Mouse (Mus musculus): ENCODE measurements around the gene Arfrp1. TPM values are rescaled to one million over a fixed set of nuclear protein-coding genes. Genes with fewer than 3 reads are reported as not detected.
A peak's percentile ranks its signal among the peaks of the same experiment; 100 is the strongest.

Arfrp1 gene
- total RNA-seq, 4 experiments from 2014 or later: 42.4 to 63.8 (median 57.7) TPM

DNA sequence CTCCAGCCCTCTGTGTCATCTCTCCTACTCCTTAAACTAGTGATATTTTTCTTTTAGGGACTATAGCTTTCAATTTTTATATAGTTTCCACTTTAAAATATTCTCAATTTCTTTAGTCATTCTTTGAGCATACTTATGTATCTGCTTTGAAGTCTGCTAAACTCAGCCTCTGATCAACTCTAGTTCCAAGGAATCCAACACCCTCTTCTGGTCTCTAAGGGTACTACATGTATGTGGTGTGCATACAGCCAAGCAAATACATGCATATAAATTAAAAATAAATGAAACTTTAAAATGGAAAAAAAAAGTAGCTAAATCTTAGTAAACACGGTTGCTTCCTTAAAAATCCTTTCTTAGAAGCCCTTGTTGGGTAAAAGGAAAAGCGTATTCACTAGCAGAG is 10.6 kb upstream of the Arfrp1 start:
- DNase-seq: no peak

- no peak for DNase-seq
These were observed 4.8 kb upstream of the Arfrp1 start for GRCm38 (mm10) chr2:181370001-181370400.

GRCm38 (mm10) chr2:181365655-181366075 is 461 bp upstream of the Arfrp1 start:
- no peak for DNase-seq

DNA sequence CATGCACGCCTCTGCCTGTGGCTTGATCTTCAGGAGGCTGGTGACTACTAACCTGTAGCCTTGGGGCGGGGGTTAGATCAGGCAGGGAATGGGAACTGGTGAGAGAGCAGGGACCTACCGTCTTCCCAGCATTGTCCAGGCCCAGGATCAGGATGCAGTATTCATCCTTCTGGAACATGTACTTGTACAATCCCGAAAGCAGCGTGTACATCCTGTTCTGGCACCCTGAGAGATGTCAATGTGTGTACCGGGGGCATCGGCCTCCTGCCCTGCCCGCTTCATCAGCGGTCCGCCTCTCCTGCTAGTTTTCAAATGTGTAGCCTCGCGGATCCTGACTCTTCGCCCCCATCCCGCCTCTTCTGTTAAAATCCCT is 731 bp downstream of the Arfrp1 start:
- DNase-seq: no peak

GRCm38 (mm10) chr2:181363946-181364345 is 1.3 kb downstream of the Arfrp1 start:
- DNase-seq: no peak

DNA sequence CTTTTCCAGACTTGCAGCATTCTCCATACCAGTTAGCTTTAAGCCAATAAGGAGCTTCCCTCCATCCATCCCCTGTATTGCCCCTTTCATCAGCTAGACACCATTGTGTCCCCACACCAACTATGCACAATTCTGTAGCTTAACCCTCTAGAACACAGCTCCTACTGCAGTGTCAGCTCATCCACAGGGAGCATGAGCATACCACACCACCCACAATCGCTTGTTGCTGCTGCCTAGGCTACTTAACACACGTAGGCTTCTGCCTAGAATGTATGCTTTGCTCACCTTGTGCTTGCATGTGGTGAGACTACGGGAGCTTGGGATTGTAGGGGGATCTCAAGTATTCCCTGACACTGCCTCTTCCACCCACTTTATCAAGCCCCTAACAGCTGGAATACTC is 8.4 kb downstream of the Arfrp1 start:
- DNase-seq: no peak

GRCm38 (mm10) chr2:181342766-181343165 is 22.4 kb downstream of the Arfrp1 start:
- no peak for DNase-seq

- no peak for DNase-seq
These were observed 24.8 kb downstream of the Arfrp1 start for GRCm38 (mm10) chr2:181340426-181340825.

- peak; percentile 31 for DNase-seq
These were observed 31.2 kb downstream of the Arfrp1 start for GRCm38 (mm10) chr2:181334023-181334422.

GRCm38 (mm10) chr2:181332542-181332941 is 32.7 kb downstream of the Arfrp1 start:
- DNase-seq: no peak

DNA sequence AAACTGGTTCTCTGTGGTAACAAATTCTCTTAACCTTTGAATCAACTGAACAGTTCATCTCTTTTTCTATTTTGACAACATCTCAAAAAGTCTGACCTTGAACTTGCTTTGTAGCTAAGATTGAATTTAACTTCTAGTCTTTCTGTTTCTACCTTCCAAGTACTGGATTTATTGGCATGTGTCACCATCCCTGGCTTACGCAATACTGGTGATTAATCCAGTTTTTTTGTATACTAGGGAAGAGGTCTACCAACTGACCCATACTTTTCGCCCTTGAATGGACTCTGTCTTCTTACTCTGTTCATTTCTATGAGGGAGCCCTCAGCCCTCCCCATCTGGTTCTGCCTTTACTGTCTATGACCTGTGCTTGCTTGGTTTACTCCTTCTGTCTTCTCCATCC is 39.1 kb downstream of the Arfrp1 start:
- DNase-seq: peak; percentile 16

DNA sequence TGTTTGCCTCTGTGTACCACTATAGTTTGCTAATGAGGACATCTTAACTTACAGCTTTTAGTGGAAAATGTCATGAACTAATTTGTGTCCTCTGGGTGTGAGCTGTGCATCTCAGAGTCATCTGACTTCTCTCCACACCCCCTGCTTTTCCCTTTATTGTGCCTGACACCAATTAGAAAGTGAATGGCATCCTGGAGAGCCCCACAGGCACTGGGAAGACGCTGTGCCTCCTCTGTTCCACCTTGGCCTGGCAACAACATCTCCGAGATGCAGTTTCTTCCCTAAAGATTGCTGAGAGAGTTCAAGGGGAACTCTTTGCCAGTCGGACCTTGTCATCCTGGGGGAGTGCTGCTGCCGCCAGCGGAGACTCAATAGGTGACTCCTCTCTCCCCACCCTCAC is 43.1 kb downstream of the Arfrp1 start:
- no peak for DNase-seq

DNA sequence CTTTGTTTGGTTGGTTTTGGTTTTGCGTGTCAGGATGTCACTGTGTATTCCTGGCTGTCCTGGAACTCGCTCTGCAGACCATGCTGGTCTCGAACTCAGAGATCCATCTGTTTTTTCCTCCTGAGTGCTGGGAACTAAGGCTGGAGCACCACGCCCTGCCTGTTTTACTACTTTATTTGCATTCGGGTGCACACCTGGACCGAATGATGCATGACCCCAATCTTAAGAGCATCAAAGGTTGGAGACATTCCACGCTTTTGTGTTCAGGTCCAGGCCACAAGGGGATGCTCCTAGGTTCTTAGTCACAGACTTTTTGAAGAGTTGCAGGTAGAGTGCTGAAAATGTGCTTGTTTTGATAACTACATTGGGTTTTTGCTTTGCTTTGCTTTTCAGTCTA is 45.1 kb downstream of the Arfrp1 start:
- DNase-seq: no peak

DNA sequence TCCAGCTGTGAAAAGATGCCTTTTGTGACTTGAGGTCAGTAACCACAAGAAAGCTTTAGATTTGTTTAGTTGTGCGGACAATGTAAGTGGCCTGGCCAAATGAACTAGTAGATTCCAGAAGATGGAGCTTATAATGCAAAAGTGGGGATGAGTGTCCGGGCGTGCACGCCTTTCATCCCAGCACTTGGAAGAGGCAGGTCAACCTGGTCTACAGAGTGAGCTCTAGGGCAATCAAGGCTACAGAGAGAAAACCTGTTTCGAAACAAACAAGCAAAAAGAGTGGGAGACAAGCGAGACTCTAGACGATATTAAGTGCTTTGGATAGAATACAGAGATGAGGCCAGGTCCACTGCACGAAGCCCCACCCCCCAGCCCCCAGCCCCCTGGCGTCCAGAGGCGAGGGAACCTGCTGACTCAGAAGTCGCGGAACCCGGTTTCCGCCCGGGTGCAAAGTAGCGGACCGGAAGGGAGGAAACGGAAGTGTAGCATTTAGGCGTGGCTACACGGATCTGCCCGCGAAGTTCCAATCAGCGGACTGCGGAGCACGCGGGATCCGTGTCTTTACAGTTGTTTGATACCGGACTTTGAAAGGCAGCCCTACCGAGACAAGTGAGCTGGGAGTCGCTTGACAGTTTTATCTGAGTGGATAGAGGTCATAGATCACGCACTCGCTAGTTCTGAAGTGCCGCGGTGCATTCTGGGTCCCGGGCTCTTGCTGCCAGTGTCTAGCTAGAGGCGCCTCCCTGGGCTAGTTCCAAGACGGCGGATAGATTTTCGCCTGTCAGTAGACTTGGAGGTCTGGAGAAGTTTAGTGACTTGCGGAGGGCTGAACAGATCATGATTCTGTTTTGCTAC is 45.7 kb downstream of the Arfrp1 start, which contains the start of gene Rtel1:
Gene Rtel1, plus strand, starts transcription at position 492 of the 855 bp plus-strand sequence.
- peak; percentile 61 for DNase-seq

DNA sequence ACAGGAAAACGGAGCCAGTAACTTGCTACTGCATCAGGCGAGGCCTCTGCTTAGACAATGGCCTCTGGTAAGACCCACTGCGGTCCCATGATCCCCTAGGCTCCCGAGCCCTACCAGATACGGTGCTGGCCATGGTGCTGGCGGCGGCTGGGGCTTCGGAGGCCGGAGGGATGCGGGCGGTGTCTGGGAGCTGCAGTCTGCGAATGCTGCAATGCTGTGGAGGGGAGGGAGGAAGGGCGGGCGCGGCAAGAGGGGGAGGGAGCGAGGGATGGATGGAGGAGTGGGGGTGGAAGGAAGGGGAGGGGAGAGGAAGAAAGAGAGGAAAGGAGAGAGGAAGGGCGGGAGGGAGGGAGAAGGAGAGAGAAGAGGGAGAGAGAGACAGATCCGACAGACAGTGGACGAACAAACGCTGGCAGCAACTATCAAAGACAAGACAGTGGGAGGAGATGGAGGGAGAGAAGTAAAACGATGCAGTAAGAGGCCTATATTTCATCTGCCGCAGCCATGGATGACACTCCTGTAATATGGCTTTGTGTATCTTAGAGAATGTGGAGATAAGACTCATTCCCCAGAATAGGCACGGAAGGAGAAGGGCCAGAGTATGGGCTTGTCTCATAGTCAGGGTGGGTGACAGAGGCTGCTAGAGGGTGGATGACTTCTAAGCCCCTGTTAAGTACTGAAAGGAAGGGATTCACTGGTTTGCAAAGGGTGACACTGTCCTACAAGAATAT is 51.0 kb downstream of the Arfrp1 start, which contains the start of gene Stmn3:
Gene Stmn3, minus strand, starts transcription at position 421 of the 731 bp plus-strand sequence.
- DNase-seq: peak; percentile 20

DNA sequence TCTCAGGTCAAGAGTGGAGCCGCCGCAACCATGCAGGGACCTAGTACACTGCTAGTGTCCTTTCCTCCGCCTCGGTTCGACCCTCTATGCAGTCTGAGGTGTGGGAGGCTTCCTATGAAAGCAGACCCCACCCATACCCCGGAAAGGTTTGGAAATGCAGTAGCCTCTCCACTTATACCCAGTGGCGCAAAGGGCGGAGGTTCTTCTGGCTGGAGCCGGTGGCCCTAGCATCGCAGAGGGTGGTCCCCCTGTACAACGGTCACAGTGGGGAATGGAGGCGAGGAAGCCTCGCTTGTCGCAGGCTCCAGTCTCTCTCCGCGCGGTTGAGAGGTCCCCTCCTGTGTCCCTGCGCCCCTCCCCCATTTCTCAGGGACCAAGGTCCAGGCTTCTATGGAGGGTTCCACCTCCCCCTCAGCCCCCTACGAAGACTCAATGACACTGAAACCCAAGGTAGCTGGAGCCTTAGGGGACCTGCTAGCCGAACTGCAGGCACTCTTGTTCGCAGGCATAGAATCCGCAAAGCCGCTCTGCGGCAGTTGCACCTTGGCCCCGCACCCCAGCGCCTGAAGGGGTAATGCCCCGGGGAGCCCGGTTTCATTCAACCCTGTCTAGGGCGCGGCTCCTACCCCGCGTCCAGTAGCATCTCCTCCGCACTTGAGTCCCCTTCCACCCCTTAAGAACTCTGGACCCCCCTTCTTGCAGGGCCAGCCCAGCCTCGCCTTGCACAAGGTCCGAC is 51.7 kb downstream of the Arfrp1 start:
- no peak for DNase-seq

DNA sequence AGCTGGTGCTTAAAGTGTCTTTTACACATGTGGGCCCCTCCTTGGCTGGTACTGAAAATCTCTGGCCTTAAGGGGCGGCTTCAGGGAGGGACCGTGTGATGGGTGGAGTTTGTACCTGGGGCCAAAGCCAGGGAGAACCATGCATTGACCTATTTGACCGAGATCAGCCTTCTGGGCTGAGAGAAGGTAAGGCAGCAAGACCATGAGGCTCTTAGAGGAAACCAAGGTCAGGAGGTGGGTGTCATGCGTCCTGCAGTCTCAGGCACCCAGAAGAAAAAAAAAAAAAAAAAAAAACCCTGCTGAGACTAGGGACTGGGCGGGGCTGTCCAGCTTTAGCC is 52.2 kb downstream of the Arfrp1 start:
- no peak for DNase-seq

- no peak for DNase-seq
These were observed 52.8 kb downstream of the Arfrp1 start for GRCm38 (mm10) chr2:181312435-181312834.

Other genes with a start within 250 kb of the Arfrp1 start
- gene Kcnq2, start 230.1 kb downstream of the Arfrp1 start, total RNA-seq (2022): 10 to 100 TPM in 2 of 4 experiments, 1 to 10 TPM in 2; 5.8 to 14.8 (median 10.0) TPM
- gene Eef1a2, start 208.4 kb downstream of the Arfrp1 start, total RNA-seq (2022): 10 to 100 TPM; 65.8 to 85.9 (median 68.2) TPM
- 10 to 100 TPM; 66.8 to 74.0 (median 69.9) TPM for gene Ppdpf, start 178.2 kb downstream of the Arfrp1 start, total RNA-seq (2022)
- gene Ptk6, start 162.6 kb downstream of the Arfrp1 start, total RNA-seq (2022): under 1 TPM in 3 of 4 experiments, not detected in 1; 0.10 to 0.40 (median 0.13) TPM
- gene Srms, start 152.2 kb downstream of the Arfrp1 start, total RNA-seq (2022): 1 to 10 TPM in 1 of 4 experiments, under 1 TPM in 3; 0.42 to 1.0 (median 0.67) TPM
- gene Fndc11, start 145.4 kb downstream of the Arfrp1 start, total RNA-seq (2022): under 1 TPM in 3 of 4 experiments, not detected in 1; 0.49 to 0.83 (median 0.58) TPM
- 10 to 100 TPM; 18.8 to 32.4 (median 24.6) TPM for gene Helz2, start 123.4 kb downstream of the Arfrp1 start, total RNA-seq (2022)
- 10 to 100 TPM; 16.0 to 21.6 (median 18.6) TPM for gene Gmeb2, start 77.4 kb downstream of the Arfrp1 start, total RNA-seq (2022)
- 10 to 100 TPM; 18.1 to 31.5 (median 20.7) TPM for gene Stmn3, start 50.9 kb downstream of the Arfrp1 start, total RNA-seq (2022)
- gene Rtel1, start 45.7 kb downstream of the Arfrp1 start, total RNA-seq (2022): 10 to 100 TPM; 26.4 to 74.8 (median 44.5) TPM
- gene Zgpat, start 476 bp downstream of the Arfrp1 start, total RNA-seq (2022): 10 to 100 TPM; 49.1 to 76.4 (median 55.7) TPM
- gene Lime1, start 14.7 kb upstream of the Arfrp1 start, total RNA-seq (2022): 10 to 100 TPM; 17.2 to 37.4 (median 22.9) TPM
- gene Zbtb46, start 94.0 kb upstream of the Arfrp1 start, total RNA-seq (2022): 10 to 100 TPM; 14.0 to 25.1 (median 17.7) TPM
- not detected for gene Abhd16b, start 127.8 kb upstream of the Arfrp1 start, total RNA-seq (2022)
- 100 to 1,000 TPM; 117 to 138 (median 127) TPM for gene Tpd52l2, start 131.7 kb upstream of the Arfrp1 start, total RNA-seq (2022)
- 100 to 1,000 TPM; 105 to 115 (median 108) TPM for gene Dnajc5, start 155.1 kb upstream of the Arfrp1 start, total RNA-seq (2022)
- gene Uckl1, start 219.5 kb upstream of the Arfrp1 start, total RNA-seq (2022): 100 to 1,000 TPM in 3 of 4 experiments, 10 to 100 TPM in 1; 94.3 to 171 (median 118) TPM
- 10 to 100 TPM; 69.0 to 85.2 (median 76.4) TPM for gene Prpf6, start 226.5 kb upstream of the Arfrp1 start, total RNA-seq (2022)
- 100 to 1,000 TPM in 2 of 4 experiments, 10 to 100 TPM in 2; 52.3 to 113 (median 89.3) TPM for gene Zfp512b, start 227.4 kb upstream of the Arfrp1 start, total RNA-seq (2022)
- gene Samd10, start 233.8 kb upstream of the Arfrp1 start, total RNA-seq (2022): 10 to 100 TPM; 16.1 to 33.3 (median 21.8) TPM

All from adrenal gland, adult 8-10 months (tissue).